In genomic region chr15:101241236-101241635, GRCm38 (mm10) we compare ENCODE assay signal across 9 mouse cellular contexts. TPM values are rescaled to one million over a fixed set of nuclear protein-coding genes. Genes with fewer than 3 reads are reported as not detected.
DNase-seq lines count a peak whose midpoint lies in the region; ATAC-seq and TF ChIP-seq lines count a peak whose summit lies in the region.
"Had no signal": no experiment of that assay in that cellular context is flagged by ENCODE, and none has a peak within 500 bp of the region (broad histone marks: within the 10 kb centered on the region; RNA-seq: fewer than 3 reads in every experiment).

No protein-coding gene starts in this region.

- ATAC-seq in stomach, postnatal 0 days (ENCODE audit: low FRiP score, low TSS enrichment) = no peak
- ATAC-seq in erythroblast, adult 5-6 weeks (replicated peaks; ENCODE audit: low FRiP score, poor library complexity, severe bottlenecking) = no peak

- H3K9me3 ChIP-seq in stomach, postnatal 0 days (ENCODE audit: control insufficient read depth, low read length) = no peaks in the 10 kb centered on the region

- no peak for TF ChIP-seq EP300 in stomach, postnatal 0 days (optimal IDR thresholded peaks at IDR 0.05)

- 31% methylated on average over 9 of the region's 9 CpGs for WGBS in stomach, postnatal 0 days

- no peak overlapping the region for H3K4me3 ChIP-seq in stomach, postnatal 0 days (ENCODE audit: low read depth, low read length)

- peak; percentile 46 for DNase-seq in cerebellum, adult 9-10 months
- DNase-seq in cerebellum, adult 9-11 months = no peak
- DNase-seq in ovary, adult 18-20 months (ENCODE audit: low spot score) = peak; percentile 32
- DNase-seq in ovary, postnatal 36 days (ENCODE audit: low spot score) = no peak
- peak; percentile 28 to 61 for DNase-seq in kidney, postnatal 25 days
- DNase-seq in stomach, postnatal 0 days (ENCODE audit: low spot score) = no peak
- DNase-seq in lung, postnatal 25 days (ENCODE audit: low spot score) = no peak

- H3K27ac ChIP-seq in stomach, postnatal 0 days (replicated peaks) = peak overlapping the region; percentile 45

- H3K4me1 ChIP-seq in stomach, postnatal 0 days (replicated peaks; ENCODE audit: control insufficient read depth, insufficient read depth) = peaks cover 4% of the 10 kb centered on the region; the same call in 1 of the 2 replicates

- H3K36me3 ChIP-seq in stomach, postnatal 0 days (ENCODE audit: control insufficient read depth, insufficient read depth, low read length) = no peaks in the 10 kb centered on the region

- TF ChIP-seq CTCF in stomach, postnatal 0 days (IDR thresholded peaks at IDR 0.05; ENCODE audit: low read depth) = no peak

- no peaks in the 10 kb centered on the region for H3K27me3 ChIP-seq in stomach, postnatal 0 days (ENCODE audit: control insufficient read depth, insufficient read depth, low read length)

- 0 out of 2 replicates have a peak overlapping the region, but pooled peaks have one; percentile 18 for H3K9ac ChIP-seq in stomach, postnatal 0 days (ENCODE audit: low read length)

- H3K4me2 ChIP-seq in stomach, postnatal 0 days (replicated peaks; ENCODE audit: low read depth) = peak overlapping the region; percentile 51

RNA-seq across cellular contexts. Expression of gene Nr4a1, which starts 12.8 kb away (rescaled TPM):
- polyA plus RNA-seq in stomach, postnatal 0 days (2015; fragmentation: Nextera tagmentation; extraction: Ambion mirVana) = 9.4 and 17.1 TPM in 2 replicates
- total RNA-seq in erythroblast, adult 5-6 weeks (2015; ENCODE audit: low replicate concordance) = 3.3 and 11.3 TPM in 2 replicates
- 6.0 and 15.7 TPM in 2 replicates for total RNA-seq in erythroblast, adult 5-6 weeks (2017; ENCODE audit: low replicate concordance)

RNA-seq across cellular contexts. Expression of gene Grasp, which starts 17.2 kb away (rescaled TPM):
- polyA plus RNA-seq in stomach, postnatal 0 days (2015; fragmentation: Nextera tagmentation; extraction: Ambion mirVana) = 2.0 TPM in 2 replicates
- total RNA-seq in erythroblast, adult 5-6 weeks (2015; ENCODE audit: low replicate concordance) = not detected in 2 replicates
- 0.84 TPM in 1 of 2 replicates, not detected in the other for total RNA-seq in erythroblast, adult 5-6 weeks (2017; ENCODE audit: low replicate concordance)

RNA-seq across cellular contexts. Expression of gene Atg101, which starts 42.8 kb away (rescaled TPM):
- polyA plus RNA-seq in stomach, postnatal 0 days (2015; fragmentation: Nextera tagmentation; extraction: Ambion mirVana) = 49.3 and 50.4 TPM in 2 replicates
- total RNA-seq in erythroblast, adult 5-6 weeks (2015; ENCODE audit: low replicate concordance) = 7.9 and 14.2 TPM in 2 replicates
- total RNA-seq in erythroblast, adult 5-6 weeks (2017; ENCODE audit: low replicate concordance) = 13.0 and 14.1 TPM in 2 replicates

RNA-seq across cellular contexts. Expression of gene 6030408B16Rik, which starts 51.8 kb away (rescaled TPM):
- polyA plus RNA-seq in stomach, postnatal 0 days (2015; fragmentation: Nextera tagmentation; extraction: Ambion mirVana) = 2.4 TPM in 2 replicates
- total RNA-seq in erythroblast, adult 5-6 weeks (2015; ENCODE audit: low replicate concordance) = not detected in 2 replicates
- not detected in 2 replicates for total RNA-seq in erythroblast, adult 5-6 weeks (2017; ENCODE audit: low replicate concordance)
- total RNA-seq: hematopoietic stem cell, adult 5-6 weeks had no signal

Comparison
In these comparisons a context has a peak if more than half of its experiments do, and no peak if none do; other contexts are left out.
1. DNase-seq: peak in cerebellum, adult 9-10 months (single experiment), ovary, adult 18-20 months (single experiment) and kidney, postnatal 25 days (2 of 2); none in cerebellum, adult 9-11 months (single experiment), ovary, postnatal 36 days (single experiment), stomach, postnatal 0 days (single experiment) and lung, postnatal 25 days (single experiment).